Mouse (Mus musculus): ENCODE measurements around the gene Yeats4. TPM values are rescaled to one million over a fixed set of nuclear protein-coding genes. Genes with fewer than 3 reads are reported as not detected.

The Yeats4 gene
- 141 and 146 TPM in 2 replicates for polyA plus RNA-seq (2012; rRNA removed)

DNA sequence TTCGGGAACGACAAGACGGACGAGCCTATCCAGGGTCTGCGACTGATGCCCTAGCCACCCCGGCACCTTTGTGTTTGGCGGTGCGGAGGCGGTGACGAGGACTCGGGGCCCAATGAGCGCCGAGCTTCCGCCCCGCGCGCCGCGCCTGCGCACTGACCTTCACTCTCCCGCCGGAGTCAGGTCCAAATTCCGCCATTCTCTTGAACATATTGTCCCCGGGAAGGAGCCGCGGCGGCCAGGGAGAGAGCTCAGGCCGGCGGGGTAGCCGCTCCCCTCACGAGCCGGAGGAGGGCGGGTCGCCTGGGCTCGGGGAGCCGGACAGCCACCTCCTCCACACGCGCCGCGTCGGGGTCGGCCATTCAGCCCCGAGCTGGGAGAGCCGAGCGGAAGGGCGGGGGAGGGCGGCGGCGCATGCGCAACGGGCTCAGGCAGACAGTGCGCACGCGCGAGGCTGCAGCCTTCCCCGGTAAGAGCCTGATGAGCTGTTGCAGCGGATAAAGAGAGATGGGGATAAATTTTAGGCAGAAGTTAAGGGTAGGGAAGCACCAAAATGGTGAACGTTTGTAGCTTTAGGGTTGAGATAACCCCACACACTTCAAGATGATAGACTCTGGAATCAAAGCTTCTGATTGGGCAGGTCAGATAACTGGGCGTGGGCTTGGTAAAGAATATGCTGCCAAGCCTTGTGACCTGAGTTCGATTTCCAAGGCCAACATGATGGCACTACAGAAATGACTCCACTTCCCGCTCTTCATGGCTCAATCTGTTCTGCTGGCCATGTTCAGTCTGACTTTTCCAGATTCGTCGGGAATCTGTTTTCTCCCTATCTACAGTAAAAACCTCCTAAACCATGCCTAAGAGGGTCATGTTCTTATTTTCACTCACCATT is at the start of gene Yeats4:
Yeats4 (minus strand) TSS at position 406 of the 889 bp plus-strand sequence.
- TF ChIP-seq CTCF (IDR thresholded peaks at IDR 0.05; ENCODE audit: borderline replicate concordance, extremely low read depth, insufficient read depth, insufficient read length) (no peak), POLR2A (IDR thresholded peaks at IDR 0.05; ENCODE audit: borderline replicate concordance, extremely low read depth, insufficient read depth, insufficient read length, poor library complexity, severe bottlenecking) (peak; percentile 97)
- peak; percentile 98 for DNase-seq (ENCODE audit: low read depth)

DNA sequence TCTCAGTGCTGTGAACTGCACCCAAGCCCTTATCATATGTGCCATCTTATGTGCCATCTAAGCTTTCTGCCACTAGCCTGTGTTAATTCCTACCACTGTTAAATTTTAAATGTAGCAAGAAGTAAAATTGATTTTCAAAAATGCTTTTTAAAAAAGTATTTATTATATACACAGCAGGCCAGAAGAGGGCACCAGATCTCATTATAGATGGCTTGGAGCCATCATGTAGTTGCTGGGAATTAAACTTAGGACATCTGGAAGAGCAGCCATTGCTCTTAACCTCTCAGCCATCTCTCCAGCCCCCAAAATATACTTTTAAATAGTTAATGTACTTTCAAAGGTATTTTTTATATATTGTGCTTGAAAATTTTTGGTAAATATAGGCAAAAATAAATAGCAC is 47.7 kb upstream of the Yeats4 start:
- TF ChIP-seq CTCF (IDR thresholded peaks at IDR 0.05; ENCODE audit: borderline replicate concordance, extremely low read depth, insufficient read depth, insufficient read length) (0 out of 2 replicates have a peak, but pooled peaks have one; percentile 14), POLR2A (IDR thresholded peaks at IDR 0.05; ENCODE audit: borderline replicate concordance, extremely low read depth, insufficient read depth, insufficient read length, poor library complexity, severe bottlenecking) (no peak)
- DNase-seq (ENCODE audit: low read depth): peak; percentile 17

DNA sequence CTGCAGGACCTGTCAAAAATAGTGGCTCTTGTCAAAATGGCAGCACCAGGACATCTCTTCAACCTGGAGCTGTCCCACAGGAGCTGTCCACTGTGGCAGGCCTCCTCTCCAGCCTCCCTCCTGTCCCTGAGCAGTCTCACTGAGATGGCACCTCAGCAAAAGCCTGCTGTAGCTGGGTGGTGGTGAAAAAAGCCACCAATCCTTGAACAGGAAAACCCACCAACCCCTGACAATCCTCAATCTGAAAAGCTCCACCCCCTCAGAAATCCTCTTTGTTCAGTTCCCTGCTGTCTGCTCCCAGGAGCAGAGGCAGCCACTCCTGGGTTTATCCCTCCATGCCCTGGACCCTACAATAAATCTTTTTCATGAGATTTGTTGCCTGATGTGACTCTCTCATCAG is 35.6 kb upstream of the Yeats4 start:
- peak; percentile 55 for DNase-seq (ENCODE audit: low read depth)
- no peak for TF ChIP-seq POLR2A (IDR thresholded peaks at IDR 0.05; ENCODE audit: borderline replicate concordance, extremely low read depth, insufficient read depth, insufficient read length, poor library complexity, severe bottlenecking)
- no peak for TF ChIP-seq CTCF (IDR thresholded peaks at IDR 0.05; ENCODE audit: borderline replicate concordance, extremely low read depth, insufficient read depth, insufficient read length)

DNA sequence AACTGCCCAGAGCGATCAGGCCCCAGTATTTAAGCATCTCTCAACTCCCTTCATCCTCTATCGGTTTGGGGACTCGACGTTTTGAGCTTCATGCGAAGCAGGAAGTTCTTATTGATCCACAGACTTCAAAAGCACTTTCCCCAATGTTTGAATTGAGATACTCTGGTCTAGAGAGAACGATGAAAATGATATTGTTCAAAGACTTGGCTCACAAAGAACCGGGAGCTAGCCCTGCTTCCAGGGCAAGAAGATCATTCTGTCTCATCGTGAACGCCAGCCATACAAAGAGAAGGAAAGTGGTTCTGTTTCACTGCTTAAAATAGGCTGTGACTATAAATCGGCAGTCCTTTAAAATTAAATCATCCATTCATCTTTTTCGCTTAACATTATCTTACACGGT is 14.3 kb upstream of the Yeats4 start, which contains the start of gene 9530003J23Rik:
9530003J23Rik (minus strand) TSS at position 101 of the 400 bp plus-strand sequence.
- TF ChIP-seq CTCF (IDR thresholded peaks at IDR 0.05; ENCODE audit: borderline replicate concordance, extremely low read depth, insufficient read depth, insufficient read length) (no peak), POLR2A (IDR thresholded peaks at IDR 0.05; ENCODE audit: borderline replicate concordance, extremely low read depth, insufficient read depth, insufficient read length, poor library complexity, severe bottlenecking) (no peak)
- DNase-seq (ENCODE audit: low read depth): no peak

DNA sequence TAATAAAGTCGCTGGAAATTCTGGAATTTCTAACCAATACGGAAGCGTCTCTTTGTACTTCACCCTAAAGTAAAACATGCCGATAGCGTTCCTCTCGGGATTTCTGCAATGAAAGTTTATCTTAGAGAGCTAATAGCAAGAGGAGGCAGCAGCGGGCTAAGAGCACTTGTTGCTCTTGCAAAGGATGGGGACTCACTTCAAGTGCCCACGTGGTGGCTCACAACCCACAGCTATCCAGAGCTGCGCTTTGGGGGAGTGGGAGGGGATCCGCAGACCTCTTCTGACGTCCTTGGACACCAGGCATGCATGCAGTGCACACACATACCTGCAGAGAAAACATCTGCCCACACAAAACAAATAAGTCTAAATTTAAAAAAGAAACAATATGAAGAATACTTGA is 11.6 kb upstream of the Yeats4 start:
- no peak for TF ChIP-seq POLR2A (IDR thresholded peaks at IDR 0.05; ENCODE audit: borderline replicate concordance, extremely low read depth, insufficient read depth, insufficient read length, poor library complexity, severe bottlenecking)
- no peak for TF ChIP-seq CTCF (IDR thresholded peaks at IDR 0.05; ENCODE audit: borderline replicate concordance, extremely low read depth, insufficient read depth, insufficient read length)

DNA sequence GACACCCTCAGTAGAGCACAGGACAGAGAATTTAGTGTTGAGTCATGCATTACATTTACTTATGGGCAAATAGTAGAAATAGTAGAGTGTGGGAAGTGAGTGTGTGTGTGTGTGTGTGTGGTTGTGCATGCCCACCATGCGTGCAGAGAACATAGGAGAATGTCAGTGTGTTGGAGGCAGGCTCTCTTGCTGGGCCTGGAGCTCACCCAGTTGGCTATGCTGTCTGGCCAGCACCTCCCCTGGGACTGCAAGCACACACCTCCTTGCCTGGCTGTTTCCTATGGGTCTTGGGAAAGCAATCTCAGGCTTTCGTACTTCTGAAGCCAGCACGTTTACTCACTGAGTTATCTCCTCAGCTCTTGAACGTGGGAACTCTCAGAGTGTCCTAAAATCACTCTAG is 10.5 kb upstream of the Yeats4 start:
- TF ChIP-seq CTCF (IDR thresholded peaks at IDR 0.05; ENCODE audit: borderline replicate concordance, extremely low read depth, insufficient read depth, insufficient read length) (no peak), POLR2A (IDR thresholded peaks at IDR 0.05; ENCODE audit: borderline replicate concordance, extremely low read depth, insufficient read depth, insufficient read length, poor library complexity, severe bottlenecking) (no peak)
- no peak for DNase-seq (ENCODE audit: low read depth)

More for the DNA sequence above, 11.6 kb upstream of the Yeats4 start:
- no peak for DNase-seq (ENCODE audit: low read depth)

DNA sequence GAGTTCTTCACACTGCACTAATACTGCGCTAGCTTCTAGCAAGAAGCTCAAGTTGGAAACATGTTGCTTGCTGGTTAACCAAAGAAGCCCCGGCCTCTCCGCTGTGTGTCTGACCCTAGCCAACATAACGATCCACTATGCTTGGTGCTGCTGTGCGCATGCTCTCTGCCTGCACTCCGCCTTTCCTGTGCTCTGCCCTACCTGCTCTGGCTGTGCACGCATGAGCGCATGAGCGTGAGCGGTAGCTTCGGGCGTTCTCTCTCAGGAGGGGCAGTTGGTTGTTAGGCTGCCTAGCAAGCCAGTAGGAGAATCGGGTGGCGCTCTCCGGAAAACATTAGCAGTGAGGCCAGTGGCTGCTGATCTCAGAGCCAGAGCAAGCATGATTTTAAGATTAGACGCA is 5.5 kb upstream of the Yeats4 start:
- DNase-seq (ENCODE audit: low read depth): peak; percentile 54
- no peak for TF ChIP-seq POLR2A (IDR thresholded peaks at IDR 0.05; ENCODE audit: borderline replicate concordance, extremely low read depth, insufficient read depth, insufficient read length, poor library complexity, severe bottlenecking)
- no peak for TF ChIP-seq CTCF (IDR thresholded peaks at IDR 0.05; ENCODE audit: borderline replicate concordance, extremely low read depth, insufficient read depth, insufficient read length)

DNA sequence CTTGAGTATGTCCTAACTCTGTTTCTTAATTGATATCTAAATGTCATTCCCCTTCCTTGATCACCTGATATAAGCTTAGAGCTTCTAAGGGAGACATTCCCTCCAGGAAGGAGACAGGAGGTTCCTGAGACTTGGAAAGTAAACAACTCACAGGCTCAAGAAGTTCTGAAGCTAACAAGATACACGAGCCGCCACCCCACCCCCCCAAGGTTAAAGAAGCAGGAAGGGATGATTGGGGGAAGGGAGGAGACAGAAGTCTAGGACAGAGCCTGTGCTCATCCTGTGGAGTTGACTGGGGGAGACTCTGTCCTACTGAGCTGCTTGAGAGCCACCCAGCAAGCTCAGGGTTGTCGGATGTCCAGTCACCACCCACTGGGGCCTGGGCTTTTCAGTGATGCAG is 1.7 kb upstream of the Yeats4 start:
- DNase-seq (ENCODE audit: low read depth): no peak
- TF ChIP-seq POLR2A (IDR thresholded peaks at IDR 0.05; ENCODE audit: borderline replicate concordance, extremely low read depth, insufficient read depth, insufficient read length, poor library complexity, severe bottlenecking): no peak
- TF ChIP-seq CTCF (IDR thresholded peaks at IDR 0.05; ENCODE audit: borderline replicate concordance, extremely low read depth, insufficient read depth, insufficient read length): no peak

DNA sequence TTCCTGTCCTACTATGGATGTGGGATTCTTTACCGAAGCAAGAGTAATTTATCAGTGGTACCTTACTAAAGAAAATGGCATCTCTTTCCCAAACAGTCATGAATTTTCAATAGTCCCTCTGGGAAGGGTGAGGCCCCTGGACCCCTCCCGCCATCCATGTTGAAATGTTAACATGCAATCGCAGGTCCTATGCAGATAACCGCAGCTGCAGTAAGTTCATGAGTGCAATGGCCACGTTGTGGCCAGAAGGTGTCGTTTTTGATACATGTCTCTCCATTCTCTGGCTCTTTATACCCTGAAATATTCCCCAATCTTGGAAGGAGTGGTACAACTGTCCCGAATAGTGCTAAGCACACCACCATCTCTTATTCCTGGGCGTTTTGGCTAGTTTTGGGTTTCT is 787 bp upstream of the Yeats4 start:
- DNase-seq (ENCODE audit: low read depth): peak; percentile 26
- 0 out of 2 replicates have a peak, but pooled peaks have one; percentile 13 for TF ChIP-seq CTCF (IDR thresholded peaks at IDR 0.05; ENCODE audit: borderline replicate concordance, extremely low read depth, insufficient read depth, insufficient read length)
- TF ChIP-seq POLR2A (IDR thresholded peaks at IDR 0.05; ENCODE audit: borderline replicate concordance, extremely low read depth, insufficient read depth, insufficient read length, poor library complexity, severe bottlenecking): no peak

DNA sequence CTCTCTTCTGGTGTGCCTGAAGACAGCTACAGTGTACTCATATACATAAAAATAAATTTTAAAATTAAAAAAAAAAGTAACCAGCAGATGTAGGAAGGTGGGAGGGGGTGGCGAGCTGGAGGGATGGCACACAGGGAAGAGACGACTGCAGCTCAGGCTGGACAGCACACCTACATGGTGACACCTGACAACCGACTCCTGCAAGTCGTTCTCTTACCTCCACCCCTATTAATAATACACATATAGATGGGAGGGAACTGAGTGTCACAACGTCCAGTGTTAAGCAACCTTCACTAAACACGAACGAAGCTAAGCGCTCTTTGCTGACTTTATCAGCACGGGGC is 577 bp downstream of the Yeats4 start:
- TF ChIP-seq CTCF (IDR thresholded peaks at IDR 0.05; ENCODE audit: borderline replicate concordance, extremely low read depth, insufficient read depth, insufficient read length) (no peak), POLR2A (IDR thresholded peaks at IDR 0.05; ENCODE audit: borderline replicate concordance, extremely low read depth, insufficient read depth, insufficient read length, poor library complexity, severe bottlenecking) (no peak)
- DNase-seq (ENCODE audit: low read depth): no peak

DNA sequence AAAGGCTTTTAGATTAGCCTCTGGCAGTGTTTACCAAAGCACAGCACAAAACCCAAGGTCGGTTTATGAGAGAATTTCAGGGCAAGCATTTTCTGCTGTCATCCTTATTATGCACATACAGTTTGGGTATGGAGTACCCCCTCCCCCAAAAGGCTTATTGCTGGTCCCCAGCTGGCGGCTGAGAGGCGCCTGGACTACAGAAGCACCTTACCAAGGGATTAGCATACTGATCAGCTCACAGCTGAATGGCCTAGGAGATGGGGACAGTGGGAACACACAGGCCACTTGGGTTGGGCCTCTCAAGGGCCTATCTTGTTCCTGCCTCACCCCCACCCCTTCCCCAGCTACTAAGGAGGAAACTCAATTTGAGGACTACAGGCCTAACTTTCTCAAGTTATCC is 1.5 kb downstream of the Yeats4 start:
- peak; percentile 76 for DNase-seq (ENCODE audit: low read depth)
- TF ChIP-seq CTCF (IDR thresholded peaks at IDR 0.05; ENCODE audit: borderline replicate concordance, extremely low read depth, insufficient read depth, insufficient read length) (no peak), POLR2A (IDR thresholded peaks at IDR 0.05; ENCODE audit: borderline replicate concordance, extremely low read depth, insufficient read depth, insufficient read length, poor library complexity, severe bottlenecking) (no peak)

DNA sequence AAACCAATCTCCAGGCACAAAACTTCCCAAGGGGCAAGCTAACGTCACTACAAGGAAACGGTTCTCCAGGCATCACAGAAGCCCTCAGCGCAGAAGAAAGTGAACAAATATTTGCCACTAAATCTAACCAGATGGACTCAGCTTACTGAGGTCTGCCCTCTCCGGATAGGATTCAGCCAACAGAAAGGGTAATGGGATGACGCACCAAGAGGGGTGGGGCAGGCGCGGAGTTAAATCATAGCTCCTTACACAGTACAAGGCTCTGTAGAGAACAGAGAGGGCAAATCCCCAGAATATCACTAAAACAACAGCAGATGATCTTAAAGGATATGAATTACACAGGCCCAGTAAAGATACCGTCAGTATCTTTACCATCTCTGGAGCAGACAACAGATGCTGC is 6.0 kb downstream of the Yeats4 start:
- TF ChIP-seq POLR2A (IDR thresholded peaks at IDR 0.05; ENCODE audit: borderline replicate concordance, extremely low read depth, insufficient read depth, insufficient read length, poor library complexity, severe bottlenecking) (no peak), CTCF (IDR thresholded peaks at IDR 0.05; ENCODE audit: borderline replicate concordance, extremely low read depth, insufficient read depth, insufficient read length) (no peak)
- no peak for DNase-seq (ENCODE audit: low read depth)
